Mouse (Mus musculus) cerebellum, adult 2 months (tissue): ENCODE measurements at regions not wholly inside any gene's neighbourhood (a gene's known extent, or its start where the extent isn't known, plus 50 kb on each side); places are given as distances from the start of the nearest gene placed in this dataset.

ENCODE experiments used
- CTCF ChIP-seq: fragments of 200-500 bp; IDR thresholded peaks from 2 replicates; pipeline ENCODE4 v1.5.1; 2011; ENCODE audit warnings: low read depth, mild to moderate bottlenecking, control low read depth, low read length, moderate library complexity, borderline replicate concordance; ENCODE audit not compliant: insufficient read depth
- POLR2A ChIP-seq: fragments of 200-500 bp; IDR thresholded peaks from 2 replicates; pipeline ENCODE4 v1.6.1; 2011; ENCODE audit warnings: low read length, control low read depth, borderline replicate concordance; ENCODE audit not compliant: insufficient read depth

GRCm38 (mm10) chr4:64145924-64146323, 99.1 kb upstream of the Tnc start:
- TF ChIP-seq CTCF (no peak), POLR2A (no peak)
